Mouse (Mus musculus) hindbrain, embryonic 10.5 days (tissue): ENCODE measurements around the gene Alppl2. TPM values are rescaled to one million over a fixed set of nuclear protein-coding genes. Genes with fewer than 3 reads are reported as not detected.

Experiments used
- DNase-seq: peaks from one replicate; pipeline ENCODE4 v3.0.0-alpha.2; 2017; ENCODE audit warnings: low spot score
- H3K27ac ChIP-seq: fragments of 300-500 bp; sonication (generic); 2 replicates; pipeline ENCODE4 v1.5.1; 2016; ENCODE audit warnings: mild to moderate bottlenecking, moderate library complexity
- H3K27me3 ChIP-seq: fragments of 300-500 bp; sonication (generic); 2 replicates; pipeline ENCODE4 v1.6.1; 2016; ENCODE audit warnings: mild to moderate bottlenecking; ENCODE audit not compliant: poor library complexity, insufficient read depth, severe bottlenecking
- H3K36me3 ChIP-seq: fragments of 300-500 bp; sonication (generic); 2 replicates; pipeline ENCODE4 v1.6.1; 2016; ENCODE audit warnings: mild to moderate bottlenecking, moderate library complexity
- H3K4me1 ChIP-seq: fragments of 300-500 bp; sonication (generic); replicated peaks from 2 replicates; pipeline ENCODE4 v1.6.1; 2016; ENCODE audit warnings: mild to moderate bottlenecking
- H3K4me3 ChIP-seq: fragments of 300-500 bp; sonication (generic); 2 replicates; pipeline ENCODE4 v1.5.1; 2016; ENCODE audit warnings: mild to moderate bottlenecking, moderate library complexity
- H3K9me3 ChIP-seq: fragments of 300-500 bp; sonication (generic); 2 replicates; pipeline ENCODE4 v1.6.1; 2016; ENCODE audit warnings: mild to moderate bottlenecking, moderate library complexity
- WGBS: fragments of 180-500 bp; shearing (Covaris S2); methylation state at CpG from one replicate; pipeline ENCODE4 v1.1.7; 2016; 5-methylcytosine and 5-hydroxymethylcytosine counted together
- polyA plus RNA-seq: library from polyadenylated mRNA; unstranded; fragments of >200 nt; fragmentation: Nextera tagmentation; extraction: Ambion mirVana; gene quantifications from 2 replicates; pipeline ENCODE4 v1.2.1, GENCODE M21; 2016

The Alppl2 gene
- polyA plus RNA-seq, result not detected in 2 replicates

DNA sequence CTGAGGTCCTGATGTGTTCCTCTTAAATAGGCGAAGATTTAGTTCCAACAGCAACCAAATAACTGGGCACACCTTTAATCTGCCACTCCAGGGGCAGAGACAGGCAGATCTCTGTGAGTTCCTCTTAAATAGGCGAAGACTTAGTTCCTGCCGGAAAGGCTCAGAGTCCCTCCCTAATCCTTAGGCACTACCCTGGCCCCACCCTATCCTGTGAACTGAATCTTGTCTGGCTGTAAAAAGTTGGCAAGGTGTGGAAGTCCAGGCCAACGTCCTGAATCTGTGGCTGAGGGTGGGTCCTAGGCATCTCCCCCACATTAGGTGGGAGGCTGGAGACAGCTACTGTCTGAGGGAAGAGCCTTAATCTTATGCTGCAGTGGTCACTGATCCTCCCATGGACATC, at the start of gene Alppl2:
Gene Alppl2 (minus strand): TSS at position 101 of the 400 bp plus-strand sequence.
- Histone ChIP-seq H3K4me1 (no peaks in the 10 kb centered on the region), H3K27ac (no peak within 1 kb of the TSS), H3K9me3 (no peaks in the 10 kb centered on the region), H3K4me3 (no peak within 1 kb of the TSS), H3K27me3 (no peaks in the 10 kb centered on the region), H3K36me3 (no peaks in the 10 kb centered on the region)
- no peak for DNase-seq
- WGBS, result 87% methylated on average over 4 of the region's 4 CpGs

DNA sequence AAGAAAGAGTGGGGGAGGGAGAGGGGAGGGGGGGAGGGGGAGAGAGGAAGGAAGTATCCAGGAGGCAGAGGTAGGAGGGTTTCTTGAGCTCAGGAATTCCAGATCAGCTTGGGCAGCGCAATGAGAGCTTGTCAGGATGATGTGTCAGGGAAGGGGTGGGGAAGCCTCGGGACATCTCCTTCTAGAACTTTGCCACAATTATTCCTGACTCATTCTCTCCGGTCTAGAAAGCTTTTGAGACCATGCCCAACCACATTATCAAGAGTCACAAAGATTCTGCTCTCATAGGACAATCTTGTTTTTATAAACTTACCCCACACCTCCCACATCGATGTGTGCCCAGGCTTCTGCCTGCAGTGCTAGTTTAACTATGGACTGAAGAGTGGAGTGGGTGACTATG, 42.1 kb upstream of the Alppl2 start:
- WGBS, result 81% methylated on average over 4 of the region's 4 CpGs
- no peak overlapping the region for H3K4me3 ChIP-seq

DNA sequence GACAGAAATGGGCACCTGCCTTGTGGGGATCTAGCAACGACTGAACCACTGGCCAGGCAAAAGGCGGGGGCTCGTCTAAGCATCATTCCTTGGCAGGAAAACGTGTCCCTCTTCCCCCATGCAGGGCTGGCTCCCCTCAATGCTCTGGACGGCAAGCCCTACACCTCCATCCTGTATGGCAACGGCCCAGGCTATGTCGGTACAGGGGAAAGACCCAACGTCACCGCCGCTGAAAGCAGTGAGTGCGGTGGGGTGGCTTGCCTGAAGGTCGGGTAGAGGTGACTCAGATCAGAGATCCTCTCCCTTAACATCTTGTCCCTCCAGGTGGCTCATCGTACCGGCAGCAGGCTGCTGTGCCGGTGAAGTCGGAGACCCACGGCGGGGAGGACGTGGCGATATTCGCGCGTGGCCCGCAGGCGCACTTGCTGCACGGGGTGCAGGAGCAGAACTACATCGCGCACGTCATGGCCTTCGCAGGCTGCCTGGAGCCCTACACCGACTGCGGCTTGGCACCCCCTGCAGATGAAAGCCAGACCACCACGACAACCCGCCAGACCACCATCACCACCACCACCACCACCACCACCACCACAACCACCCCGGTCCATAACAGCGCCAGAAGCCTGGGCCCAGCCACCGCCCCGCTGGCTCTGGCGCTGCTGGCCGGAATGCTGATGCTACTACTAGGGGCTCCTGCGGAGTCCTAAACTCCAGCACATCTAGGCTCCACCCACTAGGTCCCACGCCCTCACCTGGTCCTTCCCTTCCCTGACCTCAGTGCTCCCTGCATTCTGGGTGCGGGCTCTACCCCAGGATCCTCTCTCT, 37.7 kb upstream of the Alppl2 start:
- H3K4me3 ChIP-seq, result peak overlapping the region; percentile 27

More for the DNA sequence above, 42.1 kb upstream of the Alppl2 start:
- peaks cover 8% of the 10 kb centered on the region for H3K4me1 ChIP-seq
- H3K27ac ChIP-seq, result no peak overlapping the region
- no peaks in the 10 kb centered on the region for H3K9me3 ChIP-seq
- DNase-seq, result no peak
- no peaks in the 10 kb centered on the region for H3K36me3 ChIP-seq
- H3K27me3 ChIP-seq, result peaks cover 26% of the 10 kb centered on the region

DNA sequence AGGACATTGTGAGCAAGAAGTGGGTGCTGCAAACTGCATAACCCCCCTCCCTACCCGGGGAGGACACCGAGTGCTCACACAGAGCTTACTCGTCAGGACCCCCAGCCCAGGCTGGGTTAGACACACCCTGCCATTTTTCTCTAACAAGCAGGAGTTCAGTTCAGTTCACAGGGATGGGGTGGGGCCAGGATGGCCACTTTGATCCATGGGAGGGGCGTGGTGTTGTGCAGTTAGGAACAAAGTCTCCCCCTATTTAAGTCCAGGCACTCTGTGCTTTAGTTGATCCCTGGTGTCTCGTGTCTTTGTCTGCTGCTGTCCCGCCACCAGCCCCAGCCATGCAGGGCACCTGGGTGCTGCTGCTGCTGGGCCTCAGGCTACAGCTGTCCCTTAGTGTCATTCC, 34.9 kb upstream of the Alppl2 start, which contains the start of gene Akp3:
Gene Akp3 (plus strand): TSS at position 301 of the 400 bp plus-strand sequence.
- 77% methylated on average over 6 of the region's 6 CpGs for WGBS
- H3K4me3 ChIP-seq, result no peak within 1 kb of the TSS
- no peak within 1 kb of the TSS for H3K27ac ChIP-seq

More for the DNA sequence above, 37.7 kb upstream of the Alppl2 start:
- no peaks in the 10 kb centered on the region for H3K36me3 ChIP-seq
- H3K9me3 ChIP-seq, result no peaks in the 10 kb centered on the region
- peaks cover 46% of the 10 kb centered on the region for H3K27me3 ChIP-seq
- peak; percentile 8 for DNase-seq
- 7% methylated on average over 43 of the region's 43 CpGs for WGBS
- H3K4me1 ChIP-seq, result peaks cover 8% of the 10 kb centered on the region
- no peak overlapping the region for H3K27ac ChIP-seq

DNA sequence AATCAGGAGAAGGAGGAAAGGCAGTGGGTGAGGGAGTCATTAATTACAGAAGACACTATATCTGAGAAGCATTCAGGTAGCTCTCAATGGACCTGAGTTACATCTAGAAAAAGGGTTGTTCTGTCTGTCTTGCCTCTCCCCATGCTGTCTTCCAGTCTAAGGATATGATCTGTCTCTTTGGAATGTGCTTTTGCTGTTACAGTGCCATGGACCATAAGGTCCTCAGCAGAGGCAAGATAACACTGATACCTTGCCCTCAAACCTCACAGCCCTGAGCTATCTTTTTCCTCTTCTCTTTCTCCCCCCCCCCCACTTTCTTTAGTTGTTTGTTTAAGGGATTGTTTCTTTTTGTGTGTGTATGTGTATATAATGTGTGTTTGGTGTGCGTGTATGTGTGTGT, 25.1 kb upstream of the Alppl2 start:
- H3K4me1 ChIP-seq, result no peaks in the 10 kb centered on the region
- no peak overlapping the region for H3K4me3 ChIP-seq
- no peak for DNase-seq
- H3K36me3 ChIP-seq, result no peaks in the 10 kb centered on the region
- no peaks in the 10 kb centered on the region for H3K27me3 ChIP-seq
- H3K27ac ChIP-seq, result no peak overlapping the region
- H3K9me3 ChIP-seq, result no peaks in the 10 kb centered on the region
- WGBS, result 96% methylated on average over 1 of the region's 1 CpGs

More for the DNA sequence above, 34.9 kb upstream of the Alppl2 start, which contains the start of gene Akp3:
- no peaks in the 10 kb centered on the region for H3K36me3 ChIP-seq
- DNase-seq, result no peak
- peaks cover 46% of the 10 kb centered on the region for H3K27me3 ChIP-seq
- H3K4me1 ChIP-seq, result peaks cover 8% of the 10 kb centered on the region
- no peaks in the 10 kb centered on the region for H3K9me3 ChIP-seq

DNA sequence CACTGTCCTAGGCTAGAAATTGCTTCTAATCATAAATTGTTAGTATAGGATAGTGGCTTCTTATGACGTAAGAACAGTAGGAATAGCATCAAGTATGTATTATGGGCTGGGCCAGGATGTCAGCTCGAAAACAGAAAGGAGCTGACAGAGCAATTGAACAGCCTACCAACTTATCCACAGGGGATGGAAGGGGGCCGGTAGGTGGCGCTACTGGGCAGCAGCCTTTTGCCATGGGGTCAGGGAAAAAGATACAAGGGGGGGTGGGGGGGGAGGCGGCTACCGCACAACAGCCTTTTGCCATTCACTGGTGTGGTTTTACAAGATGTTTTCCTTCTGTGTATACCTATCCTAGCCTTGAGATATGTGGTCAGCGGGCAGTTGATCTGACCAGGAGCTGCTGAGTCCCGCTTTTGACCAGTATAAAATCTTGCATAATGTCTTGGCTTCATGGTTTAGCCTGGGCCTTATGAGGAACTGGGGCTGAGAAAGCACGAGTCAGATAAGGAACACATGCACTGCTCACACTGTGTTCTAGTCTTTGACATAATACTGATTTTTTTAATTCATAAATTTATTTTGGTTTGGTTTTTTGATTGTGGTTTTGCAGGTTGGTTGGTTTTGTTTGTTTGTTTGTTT, 22.1 kb upstream of the Alppl2 start:
- Histone ChIP-seq H3K9me3 (no peaks in the 10 kb centered on the region), H3K4me3 (no peak overlapping the region), H3K4me1 (no peaks in the 10 kb centered on the region), H3K27me3 (no peaks in the 10 kb centered on the region), H3K36me3 (no peaks in the 10 kb centered on the region), H3K27ac (no peak overlapping the region)
- peak; percentile 32 for DNase-seq
- 37% methylated on average over 9 of the region's 9 CpGs for WGBS

DNA sequence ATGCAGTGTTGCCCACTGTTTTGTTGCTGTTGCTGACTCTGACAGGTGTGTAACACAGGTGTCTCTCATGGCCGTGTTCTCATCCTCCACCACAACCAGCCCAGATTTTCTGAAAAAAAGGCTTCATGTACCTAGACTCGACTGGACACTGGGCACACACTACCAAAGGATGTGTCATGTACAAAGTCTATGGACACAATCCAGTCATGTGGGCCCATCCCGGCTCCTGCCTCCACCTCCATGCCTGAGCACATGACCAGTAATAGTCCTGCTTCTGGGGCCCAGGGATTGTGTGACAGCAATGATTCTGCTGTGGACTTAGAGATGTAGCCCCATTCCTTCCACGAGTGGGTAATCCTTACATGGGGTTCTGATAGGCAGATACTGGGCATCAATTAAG, 18.8 kb upstream of the Alppl2 start:
- Histone ChIP-seq H3K4me1 (no peaks in the 10 kb centered on the region), H3K36me3 (no peaks in the 10 kb centered on the region), H3K4me3 (no peak overlapping the region), H3K9me3 (no peaks in the 10 kb centered on the region), H3K27ac (no peak overlapping the region), H3K27me3 (no peaks in the 10 kb centered on the region)
- no peak for DNase-seq
- WGBS, result 88% methylated on average over 4 of the region's 4 CpGs

DNA sequence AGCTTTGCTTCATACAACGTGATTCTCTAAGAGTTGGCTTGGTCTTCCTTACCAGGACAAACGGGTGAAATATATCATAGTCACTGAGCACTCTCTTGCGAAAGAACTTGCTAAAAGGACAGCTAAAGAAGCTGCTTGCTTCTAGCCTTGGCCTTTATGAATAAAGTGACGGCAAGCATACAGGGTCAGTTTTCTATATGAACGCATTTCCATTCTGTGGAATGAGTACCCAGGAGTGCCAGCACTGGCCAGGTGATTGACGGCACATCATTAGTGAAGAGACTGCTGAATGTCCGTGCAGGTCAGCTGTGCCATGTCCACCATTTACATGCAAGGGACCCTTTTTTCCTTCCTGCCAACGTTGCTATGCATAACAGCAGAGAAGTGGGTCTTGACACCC, 16.8 kb upstream of the Alppl2 start:
- Histone ChIP-seq H3K36me3 (no peaks in the 10 kb centered on the region), H3K9me3 (no peaks in the 10 kb centered on the region), H3K4me1 (no peaks in the 10 kb centered on the region), H3K27ac (no peak overlapping the region), H3K27me3 (no peaks in the 10 kb centered on the region), H3K4me3 (no peak overlapping the region)
- DNase-seq, result no peak
- 81% methylated on average over 8 of the region's 8 CpGs for WGBS

DNA sequence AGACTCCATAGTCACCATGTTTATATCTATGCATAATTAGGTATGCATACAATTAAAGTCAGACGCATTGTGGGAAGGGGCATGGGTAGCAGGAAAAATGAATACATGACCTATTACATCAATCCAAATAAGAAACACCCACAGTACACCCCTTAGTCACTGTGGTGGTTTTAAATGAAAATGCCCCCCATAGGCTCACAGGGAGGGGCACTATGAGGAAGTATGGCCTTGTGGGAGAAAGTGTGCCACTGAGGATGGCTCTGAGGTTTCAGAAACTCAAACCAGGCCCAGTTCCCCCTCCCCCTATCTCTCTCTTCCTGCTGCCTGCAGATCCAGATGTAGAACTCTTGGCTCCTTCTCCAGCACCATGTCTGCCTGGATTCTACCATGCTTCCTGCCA, 14.2 kb upstream of the Alppl2 start:
- Histone ChIP-seq H3K4me3 (no peak overlapping the region), H3K36me3 (no peaks in the 10 kb centered on the region), H3K4me1 (no peaks in the 10 kb centered on the region), H3K27ac (no peak overlapping the region), H3K27me3 (peaks cover 14% of the 10 kb centered on the region), H3K9me3 (no peaks in the 10 kb centered on the region)
- no peak for DNase-seq
- WGBS, result 84% methylated on average over 1 of the region's 1 CpGs

DNA sequence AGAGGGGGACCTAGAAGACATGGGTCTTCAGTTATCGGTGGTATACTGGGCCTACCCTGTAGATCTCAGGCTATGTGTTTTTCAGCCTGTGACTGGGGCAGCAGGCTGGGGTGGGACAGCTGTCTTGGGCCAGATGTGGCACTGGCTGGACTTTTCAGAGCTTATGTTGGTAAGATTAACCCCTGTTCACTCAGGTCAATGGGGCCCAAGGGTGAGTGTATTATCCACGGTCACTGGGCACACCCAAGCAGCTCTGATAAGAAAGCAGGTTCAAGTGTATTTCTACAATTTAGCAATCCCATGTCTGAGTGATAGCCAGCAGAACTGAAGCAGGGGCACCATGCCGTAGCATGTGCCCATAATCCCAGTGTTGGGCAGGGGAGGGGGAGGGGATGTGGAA, 12.4 kb upstream of the Alppl2 start:
- 90% methylated on average over 3 of the region's 3 CpGs for WGBS
- no peak overlapping the region for H3K27ac ChIP-seq
- H3K4me1 ChIP-seq, result peaks cover 5% of the 10 kb centered on the region; the same call in 1 of the 2 replicates
- no peaks in the 10 kb centered on the region for H3K36me3 ChIP-seq
- no peak overlapping the region for H3K4me3 ChIP-seq
- H3K9me3 ChIP-seq, result no peaks in the 10 kb centered on the region
- DNase-seq, result no peak
- peaks cover 30% of the 10 kb centered on the region for H3K27me3 ChIP-seq

DNA sequence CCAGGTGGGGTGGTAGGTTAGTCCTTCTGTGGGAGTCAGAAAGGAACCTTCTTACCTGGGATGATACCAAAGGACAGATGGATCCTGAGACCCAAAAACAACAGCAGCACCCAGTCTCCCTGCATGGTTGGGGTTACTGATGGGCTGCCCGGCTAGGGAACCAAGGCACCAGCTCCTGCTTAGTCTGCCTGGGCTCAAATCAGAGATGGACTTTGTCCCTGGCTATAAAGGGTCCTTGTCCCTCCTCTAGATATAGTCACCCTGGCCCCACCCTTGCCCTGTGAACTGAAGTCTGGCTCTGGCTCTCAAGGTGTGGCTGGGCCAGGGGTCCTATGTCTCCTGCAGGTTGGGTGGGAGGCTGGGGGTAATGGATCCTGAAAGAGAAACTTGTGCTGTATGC, 11.7 kb upstream of the Alppl2 start, which contains the start of gene Alpi:
Gene Alpi (minus strand): TSS at position 196 of the 400 bp plus-strand sequence.
- WGBS, result 91% methylated on average over 1 of the region's 1 CpGs
- Histone ChIP-seq H3K4me1 (peaks cover 7% of the 10 kb centered on the region; the same call in 1 of the 2 replicates), H3K27ac (no peak within 1 kb of the TSS)

DNA sequence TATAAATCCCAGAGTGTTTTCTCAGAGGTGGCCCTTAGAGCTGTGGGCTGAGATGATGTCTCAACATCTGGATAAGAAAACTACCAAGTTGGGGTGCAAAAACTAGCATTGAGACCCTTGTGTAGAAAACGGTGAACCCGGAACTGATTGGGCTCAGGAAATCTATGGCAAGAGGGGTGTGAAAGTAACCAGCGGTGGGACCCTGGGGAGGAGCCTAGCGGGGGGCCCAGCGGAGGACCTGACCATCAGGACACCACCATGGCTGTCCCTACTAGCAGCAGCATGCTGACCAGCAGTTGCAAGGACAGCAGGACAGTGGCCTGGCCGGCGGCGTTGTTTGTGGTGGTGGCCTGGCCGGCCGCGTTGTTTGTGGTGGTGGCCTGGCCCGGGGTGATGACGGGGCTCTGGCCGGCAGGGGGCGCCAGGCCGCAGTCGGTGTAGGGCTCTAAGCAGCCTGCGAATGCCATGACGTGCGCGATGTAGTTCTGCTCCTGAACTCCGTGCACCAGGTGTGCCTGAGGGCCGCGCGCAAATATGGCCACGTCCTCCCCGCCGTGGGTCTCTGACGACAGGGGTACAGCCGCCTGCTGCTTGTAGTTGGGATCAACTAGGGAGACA, 8.7 kb upstream of the Alppl2 start:
- H3K27me3 ChIP-seq, result peaks cover 40% of the 10 kb centered on the region
- peak overlapping the region; percentile 46; the same call in 1 of the 2 replicates for H3K27ac ChIP-seq
- peak overlapping the region; percentile 26; the same call in 1 of the 2 replicates for H3K4me3 ChIP-seq
- DNase-seq, result peak; percentile 78
- peaks cover 10% of the 10 kb centered on the region; the same call in 1 of the 2 replicates for H3K4me1 ChIP-seq
- no peaks in the 10 kb centered on the region for H3K36me3 ChIP-seq
- 13% methylated on average over 30 of the region's 30 CpGs for WGBS
- no peaks in the 10 kb centered on the region for H3K9me3 ChIP-seq

More for the DNA sequence above, 11.7 kb upstream of the Alppl2 start, which contains the start of gene Alpi:
- Histone ChIP-seq H3K27me3 (peaks cover 37% of the 10 kb centered on the region), H3K9me3 (no peaks in the 10 kb centered on the region), H3K36me3 (no peaks in the 10 kb centered on the region), H3K4me3 (no peak within 1 kb of the TSS)
- DNase-seq, result no peak
